Mouse (Mus musculus) heart, embryonic 11.5 days (tissue): ENCODE measurements around the gene Tmem125. TPM values are rescaled to one million over a fixed set of nuclear protein-coding genes. Genes with fewer than 3 reads are reported as not detected.
"Not testable (repeated sequence)": the region's sequence is repeated elsewhere in the genome, so short reads cannot be mapped to it uniquely, and the experiment has no call there.

Experiments
- ATAC-seq: fragments of 200-750 bp; cut with Nextera tagmentation; replicated peaks from 2 replicates; pipeline ENCODE4 v1.8.0; 2017; ENCODE audit warnings: moderate library complexity; ENCODE audit not compliant: insufficient number of reproducible peaks, low FRiP score, low TSS enrichment
- H3K27ac ChIP-seq: fragments of 300-500 bp; sonication (generic); 2 replicates; pipeline ENCODE4 v1.5.1; 2014; ENCODE audit warnings: mild to moderate bottlenecking, low read depth, low read length
- H3K27me3 ChIP-seq: fragments of 300-500 bp; sonication (generic); 2 replicates; pipeline ENCODE4 v1.6.1; 2014; ENCODE audit warnings: mild to moderate bottlenecking, low read length, mixed read lengths; ENCODE audit not compliant: control insufficient read depth, insufficient read depth
- H3K36me3 ChIP-seq: fragments of 300-500 bp; sonication (generic); 2 replicates; pipeline ENCODE4 v1.6.1; 2014; ENCODE audit warnings: mild to moderate bottlenecking, low read length, moderate library complexity, mixed read lengths; ENCODE audit not compliant: control insufficient read depth, insufficient read depth
- H3K4me1 ChIP-seq: fragments of 300-500 bp; sonication (generic); 2 replicates; pipeline ENCODE4 v1.6.1; 2014; ENCODE audit warnings: low read length; ENCODE audit not compliant: control insufficient read depth, insufficient read depth
- H3K4me2 ChIP-seq: fragments of 300-500 bp; sonication (generic); 2 replicates; pipeline ENCODE4 v1.6.1; 2014; ENCODE audit warnings: mild to moderate bottlenecking, moderate library complexity
- H3K4me3 ChIP-seq: fragments of 300-500 bp; sonication (generic); 2 replicates; pipeline ENCODE4 v1.5.1; 2014; ENCODE audit warnings: low read depth, low read length
- H3K9ac ChIP-seq: fragments of 300-500 bp; sonication (generic); 2 replicates; pipeline ENCODE4 v1.6.1; 2014; ENCODE audit warnings: mild to moderate bottlenecking, low read depth, low read length, moderate library complexity
- H3K9me3 ChIP-seq: fragments of 300-500 bp; sonication (generic); replicated peaks from 2 replicates; pipeline ENCODE4 v1.6.1; 2016; ENCODE audit warnings: low read length; ENCODE audit not compliant: control insufficient read depth
- WGBS: fragments of 180-500 bp; shearing (Covaris S2); extraction: QIAGEN DNeasy Blood & Tissue Kit; methylation state at CpG from one replicate; pipeline ENCODE4 v1.1.7; 2014; ENCODE audit not compliant: insufficient replicate concordance; 5-methylcytosine and 5-hydroxymethylcytosine counted together
- polyA plus RNA-seq: library from polyadenylated mRNA; unstranded; fragments of >200 nt; fragmentation: Nextera tagmentation; extraction: Ambion mirVana; gene quantifications from 2 replicates; pipeline ENCODE4 v1.2.1, GENCODE M21; 2014

Gene Tmem125
- polyA plus RNA-seq, 1 experiment from 2014 or later, result 0.16 TPM

GRCm38 (mm10) chr4:118569320-118569719 lies 25.5 kb upstream of the Tmem125 start:
- 63% methylated on average over 23 of the region's 23 CpGs for WGBS
- peaks cover 6% of the 10 kb centered on the region; the same call in 1 of the 2 replicates for H3K27me3 ChIP-seq
- H3K4me2 ChIP-seq, result peak overlapping the region; percentile 38
- H3K4me1 ChIP-seq, result no peaks in the 10 kb centered on the region
- H3K9me3 ChIP-seq, result no peaks in the 10 kb centered on the region
- H3K36me3 ChIP-seq, result no peaks in the 10 kb centered on the region
- peak; percentile 73 for ATAC-seq
- peak overlapping the region; percentile 18; the same call in 1 of the 2 replicates for H3K27ac ChIP-seq
- H3K9ac ChIP-seq, result 0 out of 2 replicates have a peak overlapping the region, but pooled peaks have one; percentile 11
- peak overlapping the region; percentile 10; the same call in 1 of the 2 replicates for H3K4me3 ChIP-seq

DNA sequence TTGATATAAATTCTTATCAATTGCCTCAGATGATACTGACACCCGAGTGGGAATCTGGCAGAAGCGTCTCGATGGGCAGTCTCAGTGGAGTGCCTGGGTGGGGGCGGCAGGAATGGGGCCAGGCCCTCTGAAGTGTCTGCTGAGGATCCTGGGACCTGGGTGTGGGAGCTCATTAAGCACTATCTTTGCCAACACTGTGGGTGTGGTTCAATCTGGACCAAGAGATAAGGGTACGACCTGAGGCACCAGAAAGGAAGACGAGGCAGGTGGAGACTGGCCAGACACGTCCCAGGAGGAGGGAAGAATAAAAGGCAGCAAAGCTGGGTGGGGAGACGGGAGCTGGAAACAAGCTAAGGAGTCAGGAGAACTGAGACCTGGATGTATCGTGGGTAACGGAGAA lies 24.9 kb upstream of the Tmem125 start:
- peak overlapping the region; percentile 10; the same call in 1 of the 2 replicates for H3K4me3 ChIP-seq
- H3K27ac ChIP-seq, result peak overlapping the region; percentile 18; the same call in 1 of the 2 replicates
- WGBS, result 31% methylated on average over 10 of the region's 10 CpGs
- H3K4me2 ChIP-seq, result peak overlapping the region; percentile 38
- no peaks in the 10 kb centered on the region for H3K9me3 ChIP-seq
- 0 out of 2 replicates have a peak overlapping the region, but pooled peaks have one; percentile 11 for H3K9ac ChIP-seq
- no peaks in the 10 kb centered on the region for H3K4me1 ChIP-seq
- H3K36me3 ChIP-seq, result no peaks in the 10 kb centered on the region
- peaks cover 6% of the 10 kb centered on the region; the same call in 1 of the 2 replicates for H3K27me3 ChIP-seq
- peak; percentile 92 for ATAC-seq

GRCm38 (mm10) chr4:118566161-118566676 lies 22.4 kb upstream of the Tmem125 start:
- Histone ChIP-seq H3K9me3 (0 out of 2 replicates have a peak, but pooled peaks cover 2% of the 10 kb centered on the region), H3K27me3 (no peaks in the 10 kb centered on the region), H3K4me3 (no peak overlapping the region), H3K9ac (no peak overlapping the region), H3K4me2 (no peak overlapping the region), H3K27ac (no peak overlapping the region), H3K4me1 (no peaks in the 10 kb centered on the region), H3K36me3 (no peaks in the 10 kb centered on the region)
- WGBS, result 33% methylated on average over 7 of the region's 7 CpGs
- ATAC-seq, result no peak

- H3K27ac ChIP-seq, result no peak overlapping the region
- H3K4me1 ChIP-seq, result no peaks in the 10 kb centered on the region
- WGBS, result 81% methylated on average over 3 of the region's 3 CpGs
Observed at GRCm38 (mm10) chr4:118564926-118565279, 21.1 kb upstream of the Tmem125 start.

DNA sequence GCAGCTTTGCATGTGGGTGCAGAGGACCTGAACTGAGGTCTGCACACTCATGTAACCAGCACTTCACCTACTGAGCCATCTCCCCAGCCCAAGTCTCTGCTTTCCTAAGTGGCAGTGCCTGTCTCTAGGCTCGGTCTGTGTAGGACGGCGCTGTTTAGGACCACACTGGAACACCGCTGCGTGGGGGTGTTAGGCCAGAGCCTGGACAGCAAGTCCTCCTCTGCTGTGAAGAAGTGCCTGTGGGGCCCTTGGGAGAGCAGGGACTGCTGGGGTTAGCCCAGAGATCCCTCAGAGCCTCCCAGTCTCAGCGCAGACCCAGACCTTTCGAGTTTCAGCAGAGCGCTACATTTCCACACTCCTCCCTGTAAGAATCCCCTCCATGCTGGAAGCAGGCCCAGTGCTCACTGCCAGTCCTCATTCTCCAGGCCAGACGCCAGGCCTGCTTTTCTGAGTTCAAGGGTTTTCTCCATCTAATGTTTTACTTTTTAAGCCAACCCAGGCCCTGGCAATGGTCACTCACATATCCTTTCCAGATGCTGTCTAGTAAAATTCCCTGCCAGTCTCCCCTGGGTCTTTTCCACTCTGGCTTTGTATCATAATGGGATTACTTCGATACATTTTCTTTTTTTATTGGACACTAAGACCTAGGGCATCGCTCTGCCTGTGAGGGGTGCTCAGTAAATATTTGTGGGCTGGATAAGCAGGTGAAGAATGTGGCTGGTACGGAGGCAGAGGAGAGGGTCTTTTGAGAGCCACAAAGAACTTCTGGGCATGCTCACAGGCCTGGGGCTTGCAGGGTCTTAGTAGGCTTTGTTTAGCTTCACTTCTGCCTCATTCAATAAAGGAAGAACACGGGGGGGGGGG lies 20.4 kb upstream of the Tmem125 start:
- H3K9me3 ChIP-seq, result 0 out of 2 replicates have a peak, but pooled peaks cover 2% of the 10 kb centered on the region
- no peaks in the 10 kb centered on the region; the same call in 1 of the 2 replicates for H3K27me3 ChIP-seq
- H3K4me2 ChIP-seq, result no peak overlapping the region
- no peaks in the 10 kb centered on the region for H3K36me3 ChIP-seq
- H3K27ac ChIP-seq, result no peak overlapping the region
- WGBS, result 82% methylated on average over 13 of the region's 13 CpGs
- no peak overlapping the region for H3K4me3 ChIP-seq
- H3K4me1 ChIP-seq, result no peaks in the 10 kb centered on the region
- no peak for ATAC-seq
- H3K9ac ChIP-seq, result no peak overlapping the region

More at GRCm38 (mm10) chr4:118564926-118565279, 21.1 kb upstream of the Tmem125 start:
- Histone ChIP-seq H3K27me3 (no peaks in the 10 kb centered on the region; the same call in 1 of the 2 replicates), H3K4me2 (no peak overlapping the region), H3K36me3 (no peaks in the 10 kb centered on the region), H3K9me3 (0 out of 2 replicates have a peak, but pooled peaks cover 2% of the 10 kb centered on the region), H3K4me3 (no peak overlapping the region), H3K9ac (no peak overlapping the region)
- no peak for ATAC-seq

DNA sequence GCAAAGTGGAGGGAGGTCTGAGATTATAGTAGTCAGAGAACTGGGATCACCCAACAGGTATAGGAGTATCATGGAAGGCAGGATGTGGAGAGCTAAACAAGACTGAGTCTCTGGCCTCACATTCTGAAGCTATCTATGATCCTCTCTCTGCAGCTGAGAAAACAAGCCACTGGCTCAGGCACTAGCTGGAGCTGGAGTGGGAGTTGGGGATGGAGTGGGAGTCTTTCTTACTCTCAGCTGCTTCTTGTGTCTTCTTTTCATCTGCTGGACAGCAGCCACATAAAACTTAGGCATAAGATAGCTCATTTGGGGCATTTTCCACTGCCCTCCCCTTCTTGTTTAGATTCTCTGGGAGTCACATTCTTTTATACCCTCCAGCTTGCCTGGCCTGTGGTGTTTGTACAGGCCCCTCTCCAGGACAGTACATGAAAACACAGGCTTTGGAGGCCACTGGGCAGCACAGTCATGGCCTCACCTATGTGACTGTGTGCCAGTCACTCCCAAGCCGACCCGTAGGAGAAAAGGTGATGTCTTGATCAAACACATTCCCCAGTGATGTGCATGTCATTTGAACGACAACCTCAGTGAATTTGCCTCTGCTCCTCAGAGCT lies 9.3 kb upstream of the Tmem125 start:
- no peak for ATAC-seq
- Histone ChIP-seq H3K27me3 (no peaks in the 10 kb centered on the region), H3K27ac (no peak overlapping the region), H3K4me3 (no peak overlapping the region), H3K9ac (no peak overlapping the region), H3K4me2 (no peak overlapping the region), H3K36me3 (no peaks in the 10 kb centered on the region), H3K9me3 (no peaks in the 10 kb centered on the region), H3K4me1 (no peaks in the 10 kb centered on the region)
- 64% methylated on average over 3 of the region's 3 CpGs for WGBS

DNA sequence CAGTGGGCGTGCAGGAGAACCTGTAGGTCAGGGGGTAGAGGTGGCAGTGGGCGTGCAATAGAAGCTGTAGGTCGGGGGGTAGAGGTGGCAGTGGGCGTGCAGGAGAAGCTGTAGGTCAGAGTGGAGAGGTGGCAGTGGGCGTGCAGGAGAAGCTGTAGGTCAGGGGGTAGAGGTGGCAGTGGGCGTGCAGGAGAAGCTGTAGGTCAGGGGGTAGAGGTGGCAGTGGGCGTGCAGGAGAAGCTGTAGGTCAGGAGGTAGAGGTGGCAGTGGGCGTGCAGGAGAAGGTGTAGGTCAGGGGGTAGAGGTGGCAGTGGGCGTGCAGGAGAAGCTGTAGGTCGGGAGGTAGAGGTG lies 4.3 kb upstream of the Tmem125 start:
- ATAC-seq, H3K27me3 ChIP-seq, H3K9me3 ChIP-seq, H3K4me3 ChIP-seq, H3K4me1 ChIP-seq, H3K4me2 ChIP-seq, H3K27ac ChIP-seq, H3K36me3 ChIP-seq, H3K9ac ChIP-seq: not testable (repeated sequence)
- 79% methylated on average over 10 of the region's 10 CpGs for WGBS

- H3K36me3 ChIP-seq, H3K27ac ChIP-seq, H3K9ac ChIP-seq, ATAC-seq, H3K9me3 ChIP-seq, H3K4me1 ChIP-seq, H3K4me3 ChIP-seq, H3K4me2 ChIP-seq, H3K27me3 ChIP-seq: not testable (repeated sequence)
- 84% methylated on average over 22 of the region's 23 CpGs for WGBS
Observed at GRCm38 (mm10) chr4:118547424-118548129, 3.7 kb upstream of the Tmem125 start.
